Mouse (Mus musculus) stomach, postnatal 0 days (tissue): ENCODE measurements at regions not wholly inside any gene's neighbourhood (a gene's known extent, or its start where the extent isn't known, plus 50 kb on each side); places are given as distances from the start of the nearest gene placed in this dataset.
A peak's percentile ranks its signal among the peaks of the same experiment; 100 is the strongest.

ENCODE experiments used
- ATAC-seq: fragments of 200-750 bp; cut with Nextera tagmentation; 2 replicates; pipeline ENCODE4 v1.8.0; 2017; ENCODE audit not compliant: low FRiP score, low TSS enrichment
- DNase-seq: peaks from one replicate; pipeline ENCODE4 v3.0.0-alpha.2; 2016; ENCODE audit warnings: low spot score
- H3K27ac ChIP-seq: fragments of 300-500 bp; sonication (generic); replicated peaks from 2 replicates; pipeline ENCODE4 v1.5.1; 2014; ENCODE audit warnings: mild to moderate bottlenecking, control low read depth
- H3K27me3 ChIP-seq: fragments of 300-500 bp; sonication (generic); 2 replicates; pipeline ENCODE4 v1.6.1; 2014; ENCODE audit warnings: low read length; ENCODE audit not compliant: control insufficient read depth, insufficient read depth
- H3K36me3 ChIP-seq: fragments of 300-500 bp; sonication (generic); 2 replicates; pipeline ENCODE4 v1.6.1; 2014; ENCODE audit warnings: low read length, mixed read lengths; ENCODE audit not compliant: control insufficient read depth, insufficient read depth
- H3K4me1 ChIP-seq: fragments of 300-500 bp; sonication (generic); replicated peaks from 2 replicates; pipeline ENCODE4 v1.6.1; 2014; ENCODE audit warnings: antibody characterized with exemption; ENCODE audit not compliant: control insufficient read depth, insufficient read depth
- H3K4me2 ChIP-seq: fragments of 300-500 bp; sonication (generic); replicated peaks from 2 replicates; pipeline ENCODE4 v1.6.1; 2014; ENCODE audit warnings: low read depth, mild to moderate bottlenecking, control low read depth, moderate library complexity
- H3K4me3 ChIP-seq: fragments of 300-500 bp; sonication (generic); 2 replicates; pipeline ENCODE4 v1.5.1; 2014; ENCODE audit warnings: low read depth, low read length, control low read depth
- H3K9ac ChIP-seq: fragments of 300-500 bp; sonication (generic); 2 replicates; pipeline ENCODE4 v1.6.1; 2014; ENCODE audit warnings: mild to moderate bottlenecking, low read length, control low read depth, mixed read lengths
- H3K9me3 ChIP-seq: fragments of 300-500 bp; sonication (generic); 2 replicates; pipeline ENCODE4 v1.6.1; 2016; ENCODE audit warnings: low read length; ENCODE audit not compliant: control insufficient read depth
- CTCF ChIP-seq: IDR thresholded peaks from 2 replicates; pipeline ENCODE4 v1.5.1; 2016; ENCODE audit warnings: antibody characterized with exemption, low read depth, mild to moderate bottlenecking, moderate library complexity
- EP300 ChIP-seq: optimal IDR thresholded peaks from 2 replicates; pipeline ENCODE3; 2016; ENCODE audit warnings: antibody characterized with exemption
- WGBS: fragments of 180-500 bp; shearing (Covaris S2); extraction: QIAGEN DNeasy Blood & Tissue Kit; methylation state at CpG from one replicate; pipeline ENCODE4 v1.1.7; 2014; 5-methylcytosine and 5-hydroxymethylcytosine counted together

DNA sequence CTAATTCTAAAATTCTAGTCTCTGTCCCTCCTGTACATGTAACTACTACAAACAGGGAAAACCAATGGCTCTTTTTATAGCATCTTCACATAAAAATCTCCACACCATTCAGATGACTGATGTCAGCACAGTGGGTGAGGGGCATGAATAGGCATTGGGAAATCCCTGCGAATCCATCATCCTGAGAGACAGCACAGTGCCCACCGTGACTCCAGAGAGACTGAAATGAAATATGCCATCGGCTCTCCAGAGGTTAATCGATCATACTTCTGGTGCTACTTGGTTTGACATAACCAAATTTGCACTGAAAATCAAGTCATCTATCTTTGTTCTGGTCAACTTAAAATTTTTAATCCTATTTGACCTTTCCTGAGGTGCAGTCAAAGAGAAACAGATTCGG is 126.2 kb upstream of the Gm9747 start:
- Histone ChIP-seq H3K4me1 (no peaks in the 10 kb centered on the region), H3K9ac (no peak overlapping the region), H3K36me3 (no peaks in the 10 kb centered on the region), H3K4me2 (no peak overlapping the region), H3K4me3 (no peak overlapping the region), H3K27me3 (no peaks in the 10 kb centered on the region), H3K9me3 (no peaks in the 10 kb centered on the region), H3K27ac (no peak overlapping the region)
- 55% methylated on average over 5 of the region's 5 CpGs for WGBS
- no peak for TF ChIP-seq CTCF
- TF ChIP-seq EP300, result no peak
- DNase-seq (no peak), ATAC-seq (no peak)

GRCm38 (mm10) chr1:82110071-82110635 is 122.8 kb upstream of the Gm9747 start:
- DNase-seq, result no peak
- 89% methylated on average over 1 of the region's 1 CpGs for WGBS
- Histone ChIP-seq H3K4me2 (no peak overlapping the region), H3K9ac (no peak overlapping the region), H3K36me3 (no peaks in the 10 kb centered on the region), H3K27me3 (no peaks in the 10 kb centered on the region), H3K9me3 (no peaks in the 10 kb centered on the region), H3K27ac (no peak overlapping the region), H3K4me3 (no peak overlapping the region), H3K4me1 (no peaks in the 10 kb centered on the region)
- TF ChIP-seq CTCF, result no peak
- no peak for TF ChIP-seq EP300
- ATAC-seq, result no peak

DNA sequence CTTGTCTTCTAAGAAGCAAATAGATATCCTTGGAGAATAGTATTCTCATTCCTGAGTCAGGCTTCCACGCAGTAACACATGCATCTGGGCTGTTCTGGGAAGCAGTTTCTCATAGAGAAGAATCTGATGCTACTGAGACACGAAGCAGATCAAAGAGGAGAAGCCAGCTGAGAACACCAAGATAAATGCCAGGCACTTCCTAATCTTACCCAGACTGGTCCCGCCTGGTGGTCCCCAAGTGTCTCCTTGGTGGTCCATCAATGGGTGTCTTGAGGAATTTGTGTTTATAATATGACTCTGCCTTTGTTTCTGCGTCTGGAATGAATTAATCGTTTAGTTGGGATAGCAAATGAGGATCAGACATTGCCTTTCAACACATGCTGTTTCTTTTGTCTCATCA is 120.5 kb upstream of the Gm9747 start:
- H3K27me3 ChIP-seq, result no peaks in the 10 kb centered on the region
- TF ChIP-seq EP300, result no peak
- TF ChIP-seq CTCF, result no peak
- H3K4me1 ChIP-seq, result no peaks in the 10 kb centered on the region
- no peak overlapping the region for H3K9ac ChIP-seq
- DNase-seq (no peak), ATAC-seq (no peak)
- H3K27ac ChIP-seq, result no peak overlapping the region
- H3K4me2 ChIP-seq, result no peak overlapping the region
- H3K4me3 ChIP-seq, result no peak overlapping the region
- H3K36me3 ChIP-seq, result no peaks in the 10 kb centered on the region
- no peaks in the 10 kb centered on the region for H3K9me3 ChIP-seq
- WGBS, result 32% methylated on average over 5 of the region's 5 CpGs

GRCm38 (mm10) chr1:82124503-82124902 is 108.4 kb upstream of the Gm9747 start:
- no peaks in the 10 kb centered on the region for H3K9me3 ChIP-seq
- no peaks in the 10 kb centered on the region for H3K27me3 ChIP-seq
- H3K4me2 ChIP-seq, result no peak overlapping the region
- DNase-seq (peak; percentile 39), ATAC-seq (no peak)
- WGBS, result 21% methylated on average over 5 of the region's 5 CpGs
- no peak overlapping the region for H3K4me3 ChIP-seq
- no peak overlapping the region for H3K27ac ChIP-seq
- H3K36me3 ChIP-seq, result no peaks in the 10 kb centered on the region
- no peak overlapping the region for H3K9ac ChIP-seq
- no peak for TF ChIP-seq CTCF
- no peak for TF ChIP-seq EP300
- H3K4me1 ChIP-seq, result no peaks in the 10 kb centered on the region

GRCm38 (mm10) chr1:82129700-82130275 is 103.1 kb upstream of the Gm9747 start:
- no peak overlapping the region for H3K4me2 ChIP-seq
- no peaks in the 10 kb centered on the region for H3K9me3 ChIP-seq
- H3K4me1 ChIP-seq, result no peaks in the 10 kb centered on the region
- TF ChIP-seq CTCF (no peak), EP300 (peak; percentile 37)
- H3K36me3 ChIP-seq, result no peaks in the 10 kb centered on the region
- ATAC-seq (no peak), DNase-seq (no peak)
- no peaks in the 10 kb centered on the region for H3K27me3 ChIP-seq
- H3K9ac ChIP-seq, result no peak overlapping the region
- H3K4me3 ChIP-seq, result no peak overlapping the region
- WGBS, result 23% methylated on average over 5 of the region's 5 CpGs
- no peak overlapping the region for H3K27ac ChIP-seq

DNA sequence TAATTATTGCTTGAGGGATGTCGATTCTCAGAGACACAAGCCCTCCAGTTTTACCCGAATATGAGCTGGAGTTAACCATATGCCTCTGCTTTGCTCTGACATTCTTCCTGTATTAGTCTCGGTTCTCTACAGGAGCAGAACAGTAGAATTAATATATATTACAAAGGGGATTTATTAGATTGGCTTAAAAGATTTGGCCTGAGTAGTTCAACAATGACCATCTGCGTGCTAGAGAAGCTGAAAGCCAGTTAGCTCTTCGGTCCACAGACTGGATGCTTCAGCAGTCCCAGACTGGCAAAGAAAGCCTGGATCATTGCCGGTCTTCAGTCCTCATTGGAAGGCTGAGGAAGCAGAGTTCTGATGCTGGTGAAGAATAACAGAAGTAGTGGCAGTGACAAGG is 100.4 kb upstream of the Gm9747 start:
- H3K27ac ChIP-seq, result no peak overlapping the region
- H3K36me3 ChIP-seq, result no peaks in the 10 kb centered on the region
- no peak for DNase-seq
- H3K4me3 ChIP-seq, result no peak overlapping the region
- ATAC-seq, result no peak
- no peaks in the 10 kb centered on the region for H3K4me1 ChIP-seq
- H3K9me3 ChIP-seq, result no peaks in the 10 kb centered on the region
- no peaks in the 10 kb centered on the region for H3K27me3 ChIP-seq
- 59% methylated on average over 6 of the region's 6 CpGs for WGBS
- no peak for TF ChIP-seq EP300
- TF ChIP-seq CTCF, result no peak
- no peak overlapping the region for H3K9ac ChIP-seq
- no peak overlapping the region for H3K4me2 ChIP-seq
